Mouse (Mus musculus) neural tube, embryonic 14.5 days (tissue): ENCODE data around the gene 1700017N19Rik. TPM values are rescaled to one million over a fixed set of nuclear protein-coding genes. Genes with fewer than 3 reads are reported as not detected.

Experiments
- ATAC-seq: fragments of 200-750 bp; cut with Nextera tagmentation; 2 replicates; pipeline ENCODE4 v1.8.0; 2017; ENCODE audit warnings: low read depth, mild to moderate bottlenecking, moderate TSS enrichment, moderate library complexity
- H3K27ac ChIP-seq: fragments of 300-500 bp; sonication (generic); 2 replicates; pipeline ENCODE4 v1.5.1; 2014; ENCODE audit warnings: low read depth, mild to moderate bottlenecking, control low read depth, low read length, moderate library complexity, mixed read lengths
- H3K27me3 ChIP-seq: fragments of 300-500 bp; sonication (generic); 2 replicates; pipeline ENCODE4 v1.6.1; 2014; ENCODE audit warnings: low read length; ENCODE audit not compliant: control insufficient read depth, insufficient read depth
- H3K36me3 ChIP-seq: fragments of 300-500 bp; sonication (generic); 2 replicates; pipeline ENCODE4 v1.6.1; 2014; ENCODE audit warnings: low read length, mixed read lengths; ENCODE audit not compliant: control insufficient read depth, insufficient read depth
- H3K4me1 ChIP-seq: fragments of 300-500 bp; sonication (generic); 2 replicates; pipeline ENCODE4 v1.6.1; 2014; ENCODE audit warnings: low read length; ENCODE audit not compliant: control insufficient read depth, insufficient read depth
- H3K4me2 ChIP-seq: fragments of 300-500 bp; sonication (generic); 2 replicates; pipeline ENCODE4 v1.6.1; 2014; ENCODE audit warnings: mild to moderate bottlenecking, low read depth, low read length, control low read depth
- H3K4me3 ChIP-seq: fragments of 300-500 bp; sonication (generic); 2 replicates; pipeline ENCODE4 v1.5.1; 2014; ENCODE audit warnings: low read depth, low read length, control low read depth, mixed read lengths
- H3K9ac ChIP-seq: fragments of 300-500 bp; sonication (generic); replicated peaks from 2 replicates; pipeline ENCODE4 v1.6.1; 2014; ENCODE audit warnings: low read depth, mild to moderate bottlenecking, control low read depth, low read length, mixed read lengths
- H3K9me3 ChIP-seq: fragments of 300-500 bp; sonication (generic); 2 replicates; pipeline ENCODE4 v1.6.1; 2016; ENCODE audit warnings: low read length; ENCODE audit not compliant: control insufficient read depth
- WGBS: fragments of 180-500 bp; shearing (Covaris S2); extraction: QIAGEN DNeasy Blood & Tissue Kit; methylation state at CpG from one replicate; pipeline ENCODE4 v1.1.7; 2014; 5-methylcytosine and 5-hydroxymethylcytosine counted together
- polyA plus RNA-seq: library from polyadenylated mRNA; unstranded; fragments of >200 nt; fragmentation: Nextera tagmentation; extraction: Ambion mirVana; gene quantifications from 2 replicates; pipeline ENCODE4 v1.2.1, GENCODE M21; 2014

Gene 1700017N19Rik
- polyA plus RNA-seq, 1 experiment from 2014 or later = 0.25 TPM

DNA sequence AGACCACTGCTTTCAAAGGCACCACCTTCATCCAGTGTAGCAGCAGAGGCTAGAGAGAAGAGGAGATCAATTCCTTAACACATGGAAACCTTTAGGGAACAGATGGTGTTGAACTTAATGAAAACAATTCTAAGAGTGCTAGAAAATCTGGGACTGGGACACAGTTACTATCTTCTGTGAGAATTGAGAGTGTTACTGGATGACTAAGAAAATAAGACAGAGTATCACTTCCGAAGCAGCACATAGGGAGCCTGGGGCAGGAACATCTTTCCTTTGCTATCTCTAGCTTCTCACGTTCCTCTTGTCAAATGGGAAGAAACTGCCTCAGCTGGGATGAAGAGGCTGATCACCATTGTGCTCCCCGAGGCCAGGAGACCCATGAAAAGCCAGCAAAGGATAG is 52.6 kb downstream of the 1700017N19Rik start:
- 72% methylated on average over 3 of the region's 3 CpGs for WGBS
- no peaks in the 10 kb centered on the region for H3K36me3 ChIP-seq
- H3K27ac ChIP-seq = no peak overlapping the region
- no peaks in the 10 kb centered on the region for H3K27me3 ChIP-seq
- H3K9ac ChIP-seq = no peak overlapping the region
- no peaks in the 10 kb centered on the region for H3K9me3 ChIP-seq
- no peak overlapping the region for H3K4me3 ChIP-seq
- H3K4me2 ChIP-seq = no peak overlapping the region
- ATAC-seq = no peak
- H3K4me1 ChIP-seq = no peaks in the 10 kb centered on the region

DNA sequence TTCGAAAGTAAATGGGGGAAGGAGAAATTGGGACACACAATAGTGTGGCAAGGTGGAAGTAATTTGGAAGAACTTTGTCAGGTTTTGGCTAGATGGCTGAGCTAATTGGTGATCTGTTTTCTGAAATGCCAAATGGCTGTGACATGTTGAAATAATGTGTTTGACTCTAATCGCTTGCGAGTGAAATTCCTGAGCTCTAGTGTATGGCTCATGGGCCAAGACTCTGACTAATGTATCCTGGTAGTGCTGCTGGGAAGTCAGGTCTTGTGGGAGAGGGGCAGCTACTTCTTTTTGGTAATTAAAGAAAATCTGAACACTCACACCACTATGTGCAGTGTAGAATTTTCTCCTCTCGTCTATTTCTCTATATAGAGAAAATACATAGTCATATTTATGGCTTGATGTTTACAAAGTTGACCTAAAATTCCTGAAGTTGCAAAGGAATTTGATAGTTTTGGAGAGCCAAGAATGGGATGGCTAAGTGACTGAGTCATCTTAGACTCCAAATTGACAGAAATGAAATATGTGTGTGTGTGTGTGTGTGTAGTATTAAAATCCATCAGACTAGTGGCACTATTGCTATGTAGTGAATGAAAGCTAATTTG is 55.1 kb downstream of the 1700017N19Rik start:
- Histone ChIP-seq H3K36me3 (no peaks in the 10 kb centered on the region), H3K4me3 (no peak overlapping the region), H3K27me3 (no peaks in the 10 kb centered on the region), H3K4me2 (no peak overlapping the region), H3K27ac (no peak overlapping the region), H3K9ac (no peak overlapping the region), H3K4me1 (no peaks in the 10 kb centered on the region), H3K9me3 (no peaks in the 10 kb centered on the region)
- ATAC-seq = no peak
- WGBS = 84% methylated on average over 4 of the region's 4 CpGs

DNA sequence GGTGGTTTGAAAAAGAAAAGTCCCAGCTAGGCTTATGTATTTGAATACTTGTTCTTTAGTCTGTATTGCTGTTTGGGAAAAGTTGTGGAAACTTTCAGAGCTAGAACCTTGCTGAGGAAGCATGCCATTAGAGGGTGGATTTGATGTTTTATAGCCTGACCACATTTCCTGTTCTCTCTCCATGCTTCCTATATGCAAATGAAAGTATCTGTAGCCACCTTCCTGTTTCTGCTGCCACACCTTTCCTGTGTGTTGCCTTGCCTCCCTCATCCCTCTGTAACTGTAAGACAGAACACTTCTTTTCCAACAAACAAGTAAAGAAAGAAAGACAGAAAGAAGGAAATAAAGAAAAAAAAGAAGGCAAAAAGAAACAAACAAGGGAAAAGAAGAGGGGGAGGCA is 63.9 kb downstream of the 1700017N19Rik start:
- Histone ChIP-seq H3K27ac (no peak overlapping the region), H3K4me2 (no peak overlapping the region), H3K4me1 (no peaks in the 10 kb centered on the region), H3K9me3 (no peaks in the 10 kb centered on the region), H3K27me3 (no peaks in the 10 kb centered on the region), H3K36me3 (no peaks in the 10 kb centered on the region), H3K9ac (no peak overlapping the region), H3K4me3 (no peak overlapping the region)
- no peak for ATAC-seq

DNA sequence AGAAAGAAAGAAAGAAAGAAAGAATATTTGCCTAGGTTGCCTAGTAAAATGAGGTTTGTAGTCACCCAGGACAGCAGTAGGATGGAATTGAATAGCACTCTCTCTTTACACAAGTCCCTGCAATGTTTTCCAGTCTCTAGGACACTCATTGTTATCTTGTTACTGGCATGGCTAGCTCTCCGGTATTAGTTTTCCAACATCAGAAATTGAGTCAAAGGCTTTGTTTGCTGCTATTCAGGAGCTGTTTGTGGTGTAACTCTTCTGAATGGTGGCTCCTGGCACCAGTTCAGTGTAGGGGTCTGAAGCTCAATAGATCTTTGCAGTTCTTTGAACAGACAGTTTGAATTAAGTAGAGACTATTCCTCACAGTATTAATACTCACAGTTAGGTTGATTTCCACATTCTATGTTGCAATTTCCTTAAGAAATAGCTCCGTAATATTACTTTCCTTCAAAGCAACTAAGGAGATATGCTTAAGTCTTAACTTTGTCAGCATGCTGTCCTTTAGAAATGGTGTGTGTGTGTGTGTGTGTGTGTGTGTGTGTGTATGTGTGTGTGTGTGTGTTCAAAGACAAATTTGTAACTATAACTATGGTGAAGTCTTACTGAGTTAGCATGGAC is 71.8 kb downstream of the 1700017N19Rik start:
- 54% methylated on average over 2 of the region's 2 CpGs for WGBS
- Histone ChIP-seq H3K27me3 (no peaks in the 10 kb centered on the region), H3K4me2 (no peak overlapping the region), H3K27ac (no peak overlapping the region), H3K36me3 (no peaks in the 10 kb centered on the region), H3K4me3 (no peak overlapping the region), H3K9ac (no peak overlapping the region), H3K4me1 (no peaks in the 10 kb centered on the region), H3K9me3 (no peaks in the 10 kb centered on the region)
- peak; percentile 66; the same call in 1 of the 2 replicates for ATAC-seq

Other genes with a start within 250 kb of the 1700017N19Rik start
- not detected in 2 replicates for gene Gm4302, start 249.6 kb upstream of the 1700017N19Rik start, polyA plus RNA-seq
- not detected in 2 replicates for gene Gm4303, start 244.5 kb upstream of the 1700017N19Rik start, polyA plus RNA-seq
- not detected in 2 replicates for gene Gm4305, start 239.4 kb upstream of the 1700017N19Rik start, polyA plus RNA-seq
- not detected in 2 replicates for gene Gm4307, start 229.1 kb upstream of the 1700017N19Rik start, polyA plus RNA-seq
- gene Gm4312, start 207.9 kb upstream of the 1700017N19Rik start, polyA plus RNA-seq = not detected in 2 replicates
- gene Tmtc3, start 103.1 kb upstream of the 1700017N19Rik start, polyA plus RNA-seq = 11.6 and 11.8 TPM in 2 replicates
- 7.6 and 9.1 TPM in 2 replicates for gene Cep290, start 102.9 kb upstream of the 1700017N19Rik start, polyA plus RNA-seq
- gene 4930430F08Rik, start 61 bp upstream of the 1700017N19Rik start, polyA plus RNA-seq = 16.1 and 19.3 TPM in 2 replicates